Mouse (Mus musculus): ENCODE measurements around the gene Cldn10.
"Not testable (repeated sequence)": the region's sequence is repeated elsewhere in the genome, so short reads cannot be mapped to it uniquely, and the experiment has no call there.

The Cldn10 gene

DNA sequence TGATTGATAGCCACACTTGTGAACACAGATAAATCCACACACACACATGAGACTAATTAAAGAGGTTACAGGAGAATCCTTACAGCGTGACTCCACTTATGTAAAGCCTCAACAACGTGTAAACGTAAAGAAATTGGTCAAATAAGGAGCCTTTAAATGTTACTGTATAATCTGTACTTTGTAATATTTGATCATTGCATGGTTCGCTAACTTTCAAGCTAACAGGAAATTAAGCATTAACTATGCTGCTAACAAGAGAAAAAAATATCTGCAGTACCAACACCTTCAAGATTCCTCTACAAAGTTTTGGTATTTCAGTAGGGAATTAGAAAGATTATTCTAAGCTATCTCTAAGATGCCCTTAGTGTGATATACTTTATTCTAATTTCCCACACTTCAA lies at the start of gene Cldn10:
Gene Cldn10, plus strand, starts transcription at position 288 of the 400 bp plus-strand sequence.
- DNase-seq (ENCODE audit: low read depth), result no peak

DNA sequence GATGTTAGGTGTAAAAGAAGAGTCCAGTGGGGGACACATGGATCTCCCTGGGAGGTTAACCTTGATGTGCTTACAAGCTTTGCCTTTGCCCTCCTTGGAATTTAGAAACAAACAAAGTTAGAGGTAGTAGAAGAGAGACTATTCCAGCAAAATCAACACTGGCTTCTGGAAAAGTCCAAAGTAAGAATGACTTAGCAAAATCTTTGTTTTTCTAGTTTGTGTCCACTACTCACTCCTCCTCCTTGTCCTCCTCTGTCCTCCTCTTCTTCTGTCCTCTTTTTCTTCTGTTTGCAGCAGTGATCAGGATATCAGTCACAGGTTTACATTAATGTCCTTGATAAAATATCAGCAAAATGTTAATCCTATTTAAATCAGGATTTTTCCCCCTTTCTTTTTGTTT lies 45.9 kb upstream of the Cldn10 start:
- DNase-seq (ENCODE audit: low read depth), result no peak

DNA sequence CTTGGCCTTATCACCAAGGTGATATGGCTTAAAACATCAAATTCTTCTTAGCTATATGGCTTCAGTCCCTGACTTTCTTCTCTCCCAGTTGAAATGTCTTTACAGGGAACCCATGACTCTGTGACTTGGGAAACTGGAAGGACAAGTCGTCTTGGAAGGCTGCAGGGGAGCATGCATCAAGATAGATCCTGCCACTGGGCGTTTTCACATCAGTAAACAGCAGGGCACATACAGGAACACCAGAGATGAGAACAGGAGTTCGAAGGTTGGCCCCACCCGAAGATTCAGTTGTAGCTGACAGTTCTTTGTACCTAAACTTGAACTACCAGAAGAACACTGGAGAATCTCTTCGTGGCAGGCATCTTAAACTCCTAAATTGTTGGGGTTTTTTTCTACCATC lies 44.8 kb upstream of the Cldn10 start:
- DNase-seq (ENCODE audit: low read depth), result no peak

DNA sequence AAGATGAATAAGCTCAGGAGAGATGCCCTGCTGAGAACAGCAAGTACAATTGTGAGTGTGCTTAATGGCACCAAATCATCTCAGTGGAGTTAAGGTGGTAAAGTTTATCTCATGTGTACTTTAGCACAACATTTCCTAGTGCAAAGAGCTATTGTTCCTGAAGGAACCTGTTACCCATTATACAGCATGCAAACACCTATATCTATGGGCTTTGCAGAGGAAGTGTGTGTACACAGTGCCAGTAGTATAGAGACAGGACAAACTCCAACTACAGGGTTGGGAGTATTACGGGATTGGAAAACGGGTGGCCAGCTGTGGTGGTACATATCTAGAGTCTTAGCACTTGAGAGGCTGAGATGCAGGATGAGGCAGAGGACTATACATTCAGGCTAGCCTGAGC lies 38.6 kb upstream of the Cldn10 start:
- no peak for DNase-seq (ENCODE audit: low read depth)

DNA sequence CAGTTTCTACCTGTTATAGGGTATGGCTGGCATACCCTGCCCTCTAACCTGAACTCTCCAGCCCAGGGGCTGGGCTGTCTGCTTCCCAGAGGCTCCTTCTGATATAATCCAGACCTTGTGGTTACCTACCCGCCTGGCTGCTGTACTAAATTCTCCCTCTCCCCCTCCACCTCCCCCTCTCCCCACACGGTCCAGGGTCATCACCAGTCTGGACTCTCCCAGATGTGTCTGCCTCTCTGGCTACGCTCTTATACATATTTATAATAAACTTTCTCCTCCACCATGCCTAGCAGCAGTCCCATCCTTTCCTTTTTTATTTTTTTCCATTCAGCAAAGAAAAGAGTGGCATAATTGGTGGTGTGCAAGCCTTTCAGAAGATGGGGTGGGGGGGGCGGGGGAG lies 38.0 kb upstream of the Cldn10 start:
- no peak for DNase-seq (ENCODE audit: low read depth)

DNA sequence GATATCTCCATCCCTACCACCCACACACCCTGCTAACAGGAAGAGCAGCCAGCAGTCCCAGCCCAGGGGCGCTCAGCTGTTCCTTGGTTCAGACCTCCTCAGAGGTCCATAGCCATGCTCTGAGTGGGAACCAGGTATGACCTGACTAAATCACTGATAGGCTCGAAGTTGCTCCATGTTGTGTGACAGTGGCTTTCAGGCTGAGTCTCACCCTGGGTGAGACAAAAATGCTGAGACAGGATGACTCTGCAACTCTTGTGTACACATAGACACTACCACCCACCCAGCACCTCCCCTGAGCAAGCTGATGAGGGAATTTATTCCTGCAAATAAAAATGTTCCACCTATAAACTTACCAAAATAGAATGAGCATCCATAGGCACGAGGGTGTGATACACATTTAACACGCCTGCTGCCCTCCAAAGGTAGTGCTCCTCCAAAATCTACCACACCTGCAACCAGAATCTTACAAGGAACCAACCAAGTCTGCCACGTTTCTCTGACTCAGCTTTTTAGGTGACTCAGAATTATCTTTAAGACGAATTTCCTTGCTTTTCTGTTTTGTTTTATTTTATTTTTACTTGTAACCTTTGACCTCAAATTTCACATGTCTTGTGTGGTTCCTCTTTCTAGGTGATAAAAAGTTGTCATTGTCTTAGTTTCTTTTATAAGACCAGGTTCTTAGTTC lies 37.1 kb upstream of the Cldn10 start:
- no peak for DNase-seq (ENCODE audit: low read depth)

DNA sequence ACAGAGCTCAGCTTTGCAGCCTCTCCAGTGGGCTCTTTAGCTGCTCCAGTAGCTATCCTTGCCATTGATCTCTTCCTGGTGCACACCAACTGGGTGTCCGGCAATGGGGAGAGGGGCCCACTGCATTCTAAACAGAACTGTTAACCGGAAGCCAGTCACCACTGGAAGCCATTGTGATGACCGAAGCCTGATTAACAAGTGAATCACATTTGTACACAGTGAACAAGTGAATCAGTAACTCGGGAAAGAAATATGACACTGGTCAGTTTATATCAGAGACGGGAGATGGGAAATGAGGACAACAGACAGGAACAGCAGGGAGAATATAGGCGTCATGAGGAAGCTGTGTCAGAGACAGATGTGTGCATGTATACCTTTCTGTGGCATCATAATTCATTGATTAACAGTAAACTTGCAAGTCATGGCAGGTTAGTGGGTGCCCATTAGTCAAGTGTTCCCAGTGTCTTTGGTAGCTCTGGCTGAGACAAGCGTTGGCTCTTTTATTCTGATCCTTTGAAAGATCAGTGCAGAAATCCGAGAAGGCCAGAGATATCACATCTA lies 36.4 kb upstream of the Cldn10 start:
- no peak for DNase-seq (ENCODE audit: low read depth)

DNA sequence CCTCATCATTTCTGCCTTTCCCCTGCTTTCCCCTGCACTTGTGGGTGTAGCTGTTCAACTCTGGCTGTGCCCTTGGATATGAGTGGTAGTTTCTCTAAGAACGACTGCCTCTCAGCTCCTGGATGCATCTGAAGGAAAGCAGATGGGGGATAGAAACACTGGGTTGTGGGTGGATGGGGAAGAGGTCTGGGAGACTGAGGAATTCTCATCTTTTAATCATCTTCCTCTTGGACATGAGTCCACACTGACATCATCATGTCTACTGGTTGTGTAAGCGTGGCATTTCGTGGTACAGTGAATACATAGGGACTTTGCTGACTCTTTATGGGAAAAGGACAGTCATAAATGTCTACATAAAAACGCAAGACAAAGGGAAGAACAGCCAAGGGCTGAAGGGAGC lies 31.7 kb upstream of the Cldn10 start:
- DNase-seq (ENCODE audit: low read depth), result no peak

DNA sequence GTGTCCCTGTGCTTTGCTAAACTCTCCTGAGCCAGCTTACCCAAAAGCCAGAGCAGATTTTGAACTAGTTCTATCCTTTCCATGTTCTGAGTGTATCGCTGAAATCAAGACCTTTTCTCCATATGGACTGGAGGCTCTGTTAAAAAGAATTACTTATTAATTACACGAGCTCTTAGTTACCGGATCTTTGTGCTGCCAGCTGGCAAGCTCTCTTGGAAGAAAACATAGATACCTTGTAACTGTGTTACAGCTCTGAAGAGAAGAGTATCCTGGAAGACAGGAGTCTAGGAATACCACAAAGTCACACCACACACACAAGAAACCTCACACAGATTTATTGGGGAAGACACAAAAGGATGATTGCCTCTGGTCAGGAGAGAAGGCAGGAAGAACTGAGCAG lies 31.1 kb upstream of the Cldn10 start:
- no peak for DNase-seq (ENCODE audit: low read depth)

DNA sequence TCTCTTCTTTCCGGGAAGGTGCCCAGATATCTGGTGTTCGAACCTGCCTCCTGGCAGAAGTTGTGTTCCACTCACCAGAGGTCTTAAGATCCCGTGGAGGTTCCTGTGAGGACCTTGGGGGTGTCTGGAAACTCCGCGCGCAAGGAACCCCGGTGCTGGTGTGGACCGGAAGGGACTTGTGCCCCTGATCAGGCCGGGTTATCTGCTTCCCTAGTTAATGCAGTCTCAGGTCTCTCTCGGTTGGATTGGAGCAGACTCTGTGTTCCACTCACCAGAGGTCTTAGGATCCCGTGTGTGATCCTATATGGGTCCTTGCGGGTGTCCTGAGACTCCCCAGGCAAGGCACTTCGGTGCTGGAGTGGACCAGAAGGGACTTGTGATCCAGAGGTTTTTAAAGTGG lies 24.3 kb upstream of the Cldn10 start:
- not testable (repeated sequence) for DNase-seq (ENCODE audit: low read depth)

DNA sequence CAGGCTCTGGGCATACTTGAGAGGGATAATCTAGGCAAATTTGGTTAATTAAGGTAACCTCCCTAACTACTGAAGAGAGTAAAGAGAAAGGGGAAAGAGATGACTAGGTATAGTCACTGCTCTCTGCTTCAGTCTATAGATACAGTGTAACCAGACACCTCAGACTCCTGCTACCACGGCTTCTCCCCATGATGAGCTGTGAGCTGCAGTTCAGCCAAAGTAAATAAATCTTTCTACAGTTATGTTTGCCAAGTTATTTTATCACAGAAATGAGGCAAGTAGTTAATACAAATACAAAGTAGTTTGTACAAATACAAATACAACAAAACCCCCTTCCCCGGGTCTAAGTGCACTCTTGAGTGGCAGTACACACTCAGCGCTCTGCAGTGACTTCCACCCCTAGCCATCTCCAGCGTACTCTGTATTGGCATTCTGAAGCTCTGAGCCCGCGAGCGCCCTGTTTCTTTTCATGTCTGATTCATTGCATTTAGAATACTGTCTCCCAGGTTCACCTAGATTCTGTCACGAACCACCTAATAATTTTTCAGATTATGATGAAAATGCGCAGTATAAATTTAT lies 23.7 kb upstream of the Cldn10 start:
- DNase-seq (ENCODE audit: low read depth), result no peak

DNA sequence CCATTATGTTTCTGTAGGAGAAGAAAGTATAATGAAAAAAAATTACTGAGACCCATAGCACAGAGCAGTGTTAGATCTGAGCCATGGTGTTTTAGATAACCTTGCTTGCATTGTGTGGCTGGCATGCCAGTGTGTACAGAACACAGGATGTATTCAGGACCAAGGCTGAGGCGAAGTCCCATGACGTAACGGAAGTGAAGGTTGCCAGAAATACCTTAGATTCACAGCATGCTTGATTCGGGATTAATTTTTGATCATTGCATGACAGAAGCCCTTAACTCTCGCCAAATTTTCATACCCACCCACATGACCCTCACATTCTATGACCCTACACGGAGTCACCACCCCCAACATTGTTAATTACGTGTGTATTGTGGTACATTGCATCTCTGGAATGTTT lies 22.4 kb upstream of the Cldn10 start:
- DNase-seq (ENCODE audit: low read depth), result no peak

DNA sequence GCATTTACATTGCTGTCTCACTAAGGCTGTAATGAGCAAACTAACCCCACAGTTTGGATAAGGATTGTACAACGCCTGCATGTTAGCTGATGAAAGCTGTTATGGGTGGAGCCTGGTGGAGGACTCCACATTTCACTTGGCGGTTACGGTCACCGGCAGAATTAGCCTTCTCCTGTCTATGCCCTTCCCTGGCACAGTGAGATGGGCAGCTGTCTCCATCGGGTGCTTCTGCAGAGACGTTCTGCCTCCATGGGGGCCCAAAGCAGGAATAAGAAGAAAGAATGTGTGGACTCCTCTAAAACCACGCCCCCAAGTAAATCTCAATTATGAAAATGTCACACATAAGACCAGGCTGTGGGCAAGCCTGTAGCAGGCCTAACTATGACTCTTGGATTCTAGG lies 21.8 kb upstream of the Cldn10 start:
- no peak for DNase-seq (ENCODE audit: low read depth)

DNA sequence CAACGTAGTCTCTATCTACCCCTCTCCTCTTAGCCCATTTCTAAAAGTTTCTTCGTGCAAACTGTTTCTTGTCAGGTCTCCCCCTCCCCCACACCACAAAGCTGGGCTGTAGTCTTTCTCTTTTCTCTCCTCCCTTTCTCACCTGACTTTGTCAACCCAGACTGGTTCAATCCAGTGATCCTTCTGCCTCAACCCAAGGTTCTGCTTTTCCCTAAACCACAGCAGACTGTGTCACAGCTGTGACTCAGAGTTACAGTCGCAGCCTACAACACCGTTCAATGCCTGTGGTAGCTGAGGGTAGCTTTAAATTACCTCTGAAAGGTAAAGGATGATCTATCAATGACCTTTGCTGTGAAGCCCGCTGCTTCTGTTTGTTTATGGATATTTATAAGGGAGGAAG lies 21.3 kb upstream of the Cldn10 start:
- DNase-seq (ENCODE audit: low read depth), result no peak

DNA sequence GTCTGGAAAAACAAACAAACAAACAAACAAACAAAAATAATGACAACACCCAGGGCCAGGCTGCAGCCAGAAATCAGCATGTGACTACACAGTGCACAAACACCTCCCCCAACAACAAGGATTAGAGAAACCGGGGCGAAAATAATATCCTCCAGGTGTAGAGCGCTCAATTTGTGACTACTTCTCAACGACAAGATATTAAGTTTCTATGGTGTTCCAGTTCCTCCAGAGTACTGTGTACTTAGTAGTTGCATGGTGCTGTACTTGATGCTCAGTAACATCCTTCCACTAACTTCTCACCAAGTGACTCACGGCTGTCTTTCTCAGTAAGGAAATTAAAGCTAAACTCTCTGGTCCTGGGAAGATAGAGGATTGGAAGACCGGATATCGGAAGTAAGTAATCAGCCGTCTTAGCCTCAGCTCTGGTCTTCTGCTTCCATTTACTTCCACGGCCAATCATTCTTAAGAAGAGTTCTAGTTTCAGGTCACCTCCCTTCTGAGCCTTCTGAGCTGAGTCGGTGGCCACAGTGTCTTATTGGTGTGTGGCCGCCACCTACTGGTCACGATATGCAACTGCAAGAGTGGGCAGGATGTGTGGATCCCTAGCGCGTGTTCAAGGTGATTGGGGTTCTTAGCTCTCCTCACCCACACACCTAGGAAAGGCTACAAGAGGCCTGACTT lies 19.9 kb upstream of the Cldn10 start:
- peak; percentile 85 for DNase-seq (ENCODE audit: low read depth)

DNA sequence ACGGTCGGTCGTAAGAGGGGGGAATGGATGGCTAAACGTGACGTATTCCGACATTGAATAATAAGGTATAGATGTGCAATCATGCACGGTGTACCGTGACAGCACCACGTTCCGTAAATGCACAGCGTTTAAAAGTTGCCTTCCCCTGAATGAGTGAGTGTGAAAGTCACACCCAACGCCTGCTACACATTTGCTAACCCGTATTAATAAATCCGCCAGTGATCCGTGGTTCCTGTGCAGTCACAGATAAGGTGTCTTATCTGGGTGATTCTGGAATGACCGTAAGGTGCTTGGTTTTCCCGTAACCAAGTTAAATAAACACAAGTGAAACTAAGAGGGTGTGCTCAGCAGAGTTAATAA lies 19.4 kb upstream of the Cldn10 start:
- no peak for DNase-seq (ENCODE audit: low read depth)

DNA sequence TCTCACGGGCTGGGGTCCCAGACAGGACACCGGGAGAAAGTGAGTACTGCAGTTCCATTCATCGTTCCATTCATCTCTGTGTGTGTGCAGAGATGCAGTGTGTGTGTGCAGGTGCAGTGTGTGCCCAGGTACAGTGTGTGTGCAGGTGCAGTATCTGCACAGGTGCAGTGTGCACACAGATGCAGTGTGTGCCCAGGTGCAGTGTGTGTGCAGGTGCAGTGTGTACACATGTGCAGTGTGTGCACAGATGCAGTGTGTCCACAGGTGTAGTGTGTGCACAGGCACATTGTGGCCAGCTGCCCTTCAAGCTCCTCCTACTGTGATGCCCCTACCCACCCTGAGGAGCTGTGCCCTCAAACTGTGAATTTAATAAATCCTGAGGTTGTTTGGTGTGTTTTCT lies 14.0 kb upstream of the Cldn10 start:
- DNase-seq (ENCODE audit: low read depth), result no peak

DNA sequence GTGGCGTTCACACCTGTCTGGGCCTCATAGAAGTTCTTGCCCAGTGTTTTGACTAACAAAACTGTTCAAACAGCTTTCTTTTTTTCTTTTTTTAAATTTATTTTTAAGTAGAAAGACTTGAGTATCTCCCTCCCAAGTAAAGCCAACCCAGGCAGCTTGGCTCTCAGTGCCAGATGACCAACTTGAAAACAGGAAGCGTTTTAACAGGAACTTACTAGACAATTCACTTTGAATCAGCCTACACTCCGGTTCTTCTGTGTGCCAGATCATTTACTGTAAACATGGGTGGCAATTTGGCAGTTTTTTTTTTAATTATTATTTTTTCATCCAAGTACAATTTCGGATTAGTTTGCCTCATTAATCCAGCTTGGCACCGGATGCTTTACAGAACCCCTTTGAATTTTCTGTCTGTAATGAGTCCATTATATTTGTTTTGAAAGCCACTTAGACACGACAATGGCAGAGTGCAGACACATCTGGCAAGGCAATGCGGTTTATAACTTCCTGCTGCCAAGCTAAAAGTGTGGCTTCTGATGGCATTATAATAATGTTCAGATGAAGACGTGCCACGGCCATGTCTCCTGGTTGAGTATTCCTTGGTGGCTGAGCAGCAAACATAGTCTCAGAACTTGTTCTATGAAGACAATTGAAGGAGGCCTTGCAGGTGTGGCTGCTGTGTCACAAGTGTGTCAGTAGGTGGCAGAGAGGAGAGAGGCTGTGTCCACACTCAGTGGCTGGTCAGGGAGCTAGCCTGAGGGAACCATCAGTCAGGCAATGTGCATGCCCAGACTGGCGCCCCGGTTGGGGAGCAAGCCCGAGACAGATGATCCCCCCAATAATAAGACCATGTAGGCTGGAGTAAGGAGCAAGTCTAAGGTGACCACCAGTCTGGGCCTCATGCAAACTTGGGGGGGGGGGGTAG lies 12.9 kb upstream of the Cldn10 start:
- DNase-seq (ENCODE audit: low read depth), result peak; percentile 49

DNA sequence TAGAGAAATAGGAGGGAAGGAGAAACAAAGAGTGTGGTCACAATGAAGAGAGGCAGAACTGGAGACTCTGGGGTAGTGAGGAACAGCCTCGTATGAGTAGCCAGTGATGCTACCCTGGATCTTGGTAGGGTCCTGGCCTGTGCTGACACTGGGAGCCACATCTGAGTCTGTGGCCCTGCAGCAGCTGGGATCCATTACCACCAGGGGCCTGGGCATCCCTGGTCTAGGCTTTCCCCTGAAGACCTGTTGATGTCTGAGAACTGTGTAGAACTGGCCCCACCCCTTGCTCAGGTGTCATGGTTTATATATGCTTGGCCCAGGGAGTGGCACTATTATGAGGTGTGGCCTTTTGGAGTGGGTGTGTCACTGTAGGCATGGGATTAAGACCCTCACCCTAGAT lies 12.2 kb upstream of the Cldn10 start:
- no peak for DNase-seq (ENCODE audit: low read depth)

DNA sequence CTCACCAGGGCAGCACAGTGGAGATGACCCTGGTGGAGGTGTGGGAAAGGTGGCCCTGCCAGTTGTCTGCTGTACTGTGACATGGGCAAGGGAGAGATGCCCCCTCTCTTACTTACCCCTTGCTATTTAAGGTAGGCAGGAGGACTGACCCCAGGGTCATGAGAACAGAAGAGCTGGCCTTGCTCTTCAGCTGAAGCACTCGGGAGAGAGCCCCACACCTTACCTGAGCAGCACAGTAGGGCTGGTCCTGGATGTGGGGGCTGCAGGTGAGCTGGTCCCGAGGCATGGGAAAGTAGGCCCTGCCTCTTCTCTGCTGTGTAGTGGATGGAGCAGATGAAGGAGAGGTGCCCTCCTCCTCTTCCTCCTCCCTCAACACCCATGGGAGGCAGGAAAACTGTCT lies 11.3 kb upstream of the Cldn10 start:
- DNase-seq (ENCODE audit: low read depth), result no peak

DNA sequence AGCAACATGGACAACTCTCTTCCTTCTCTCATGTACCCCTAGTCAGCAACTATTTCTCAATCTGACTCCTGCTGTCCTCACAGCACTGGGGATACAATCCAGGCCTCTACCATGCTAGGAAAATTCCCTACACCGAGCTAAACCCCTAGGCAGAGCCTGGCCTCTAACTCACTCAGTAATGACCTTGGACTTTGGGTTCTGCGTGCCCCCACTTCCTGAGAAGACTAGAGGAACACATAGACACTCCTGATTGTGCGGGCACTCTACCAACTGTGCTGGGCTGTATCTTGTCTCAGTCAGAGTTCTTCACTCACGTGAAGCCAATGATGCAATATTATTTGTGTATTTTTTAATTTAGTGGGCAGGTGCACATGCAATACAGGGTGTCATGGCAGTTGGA lies 10.2 kb upstream of the Cldn10 start:
- DNase-seq (ENCODE audit: low read depth), result no peak

DNA sequence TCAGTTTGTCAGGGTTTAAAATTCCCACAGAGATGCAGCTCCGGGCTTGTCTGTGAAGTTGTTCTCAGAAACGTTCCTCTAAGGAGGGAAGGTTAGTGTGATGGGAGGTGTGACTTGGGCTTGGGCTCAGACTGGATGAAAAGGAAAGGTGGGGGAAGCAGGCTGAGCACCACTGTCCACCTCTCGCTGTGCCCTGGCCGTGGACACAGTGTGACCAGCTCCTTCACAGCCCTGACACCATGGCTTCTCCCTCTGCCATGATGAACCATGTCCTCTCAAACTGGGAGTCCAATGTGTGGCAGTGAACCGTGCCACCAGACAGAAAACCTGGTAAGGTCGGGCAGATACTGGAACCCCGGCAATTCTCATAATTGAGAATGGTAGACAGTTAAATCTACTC lies 6.1 kb upstream of the Cldn10 start:
- no peak for DNase-seq (ENCODE audit: low read depth)
